8 mouse cellular contexts compared by ENCODE assay signal in the genomic region with DNA sequence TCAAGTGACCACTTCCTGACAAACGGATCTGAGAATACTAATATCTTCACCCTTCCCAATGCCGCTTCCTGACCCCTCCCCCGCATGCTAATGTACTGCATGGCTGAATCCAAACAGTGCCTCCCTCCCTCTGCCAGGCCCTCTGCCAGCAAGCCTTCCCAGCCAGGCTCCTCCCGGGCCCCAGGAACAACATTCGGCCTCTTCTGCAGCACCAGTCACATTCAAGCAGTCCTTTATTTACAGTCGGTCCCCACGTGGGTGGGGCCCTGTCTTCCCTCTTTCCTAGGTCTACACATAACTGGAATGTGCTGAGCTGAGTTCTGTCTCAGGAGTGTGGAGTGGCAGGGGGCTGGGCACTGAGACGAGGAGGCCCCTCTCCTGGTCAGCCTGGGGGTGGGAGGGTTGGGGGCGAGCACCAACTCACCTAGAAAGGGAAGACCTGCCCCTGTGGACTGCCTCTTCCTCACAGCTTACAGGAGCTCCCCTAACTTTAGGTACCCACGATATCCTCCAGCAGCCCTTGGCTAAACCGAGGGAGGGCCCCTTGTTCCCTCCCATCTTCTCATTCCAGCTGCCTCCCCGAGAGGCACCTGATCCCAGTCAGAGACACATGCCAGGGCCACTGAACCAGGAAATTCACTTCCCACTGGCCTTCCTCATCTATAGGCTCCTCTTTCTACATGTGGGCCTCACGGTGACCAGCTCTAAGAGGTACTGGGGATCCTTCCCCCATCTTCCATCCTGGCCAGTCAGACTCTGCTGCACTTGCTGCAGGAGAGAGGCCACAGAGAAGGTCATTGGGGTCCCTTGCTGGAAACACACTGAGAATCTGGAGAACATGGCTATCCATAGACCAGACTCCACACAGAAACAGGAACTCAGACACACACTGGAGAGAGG. TPM values are rescaled to one million over a fixed set of nuclear protein-coding genes. Genes with fewer than 3 reads are reported as not detected.
DNase-seq lines count a peak whose midpoint lies in the region; ATAC-seq lines count a peak whose summit lies in the region.

No protein-coding gene starts in this region.

- H3K9ac ChIP-seq in hindbrain, embryonic 16.5 days (ENCODE audit: low read depth, low read length) = 0 out of 2 replicates have a peak overlapping the region, but pooled peaks have one; percentile 15

- no peaks in the 10 kb centered on the region; the same call in 1 of the 2 replicates for H3K36me3 ChIP-seq in hindbrain, embryonic 16.5 days (ENCODE audit: control insufficient read depth, insufficient read depth, low read length)

- no peaks in the 10 kb centered on the region for H3K27me3 ChIP-seq in hindbrain, embryonic 16.5 days (replicated peaks; ENCODE audit: control insufficient read depth, insufficient read depth, low read length)

- no peaks in the 10 kb centered on the region for H3K9me3 ChIP-seq in hindbrain, embryonic 16.5 days (ENCODE audit: control insufficient read depth, low read length)

- peaks cover 54% of the 10 kb centered on the region for H3K4me1 ChIP-seq in hindbrain, embryonic 16.5 days (ENCODE audit: control insufficient read depth, insufficient read depth, low read depth, low read length)

- 4% methylated on average over 12 of the region's 13 CpGs for WGBS in hindbrain, embryonic 16.5 days

- peak overlapping the region; percentile 60 for H3K27ac ChIP-seq in hindbrain, embryonic 16.5 days (ENCODE audit: low read depth, low read length)

- peak; percentile 87 for DNase-seq in NIH3T3 (ENCODE audit: low read depth)
- peak; percentile 70 for DNase-seq in cerebellum, adult 8-10 months
- DNase-seq in gastrocnemius, postnatal 10 days = peak; percentile 63
- peak; percentile 64 to 85 for DNase-seq in left cerebral cortex, postnatal 10 days (ENCODE audit: extremely low spot score in 1 of 2, low spot score in 2 of 2)
- DNase-seq in lung, postnatal 36 days = peak; percentile 95
- peak; percentile 48 to 58 for DNase-seq in right cerebral cortex, postnatal 36 days (ENCODE audit: low spot score in 2 of 2)

- peak overlapping the region; percentile 70 for H3K4me2 ChIP-seq in hindbrain, embryonic 16.5 days (ENCODE audit: low read length)

- peak; percentile 32 for ATAC-seq in hindbrain, embryonic 16.5 days
- ATAC-seq in CD4-positive, CD25-positive, alpha-beta regulatory T cell, adult 4 months = no peak

- intact Hi-C loops in left cerebral cortex, postnatal 10 days (cut with DNase I) = loop anchor here (5.0 kb wide), 1 partner anchor 59 kb away; no protein-coding TSS in a partner anchor

- H3K4me3 ChIP-seq in hindbrain, embryonic 16.5 days (ENCODE audit: low read length) = no peak overlapping the region

RNA-seq across cellular contexts. Expression of gene Tet3, which starts 15.2 kb away (rescaled TPM):
- 10 to 100 TPM; 41.5 to 47.0 TPM for total RNA-seq in gastrocnemius, postnatal 10 days (2021)
- 51.4 and 62.2 TPM in 2 replicates for polyA plus RNA-seq in hindbrain, embryonic 16.5 days (2015; fragmentation: Nextera tagmentation; extraction: Ambion mirVana)
- 100 to 1,000 TPM; 105 to 114 TPM for total RNA-seq in left cerebral cortex, postnatal 10 days (2021)
- polyA plus RNA-seq in CD4-positive, CD25-positive, alpha-beta regulatory T cell, adult 4 months (2017; shearing (Covaris generic)) = 10 to 100 TPM; 18.5 to 20.8 TPM
